10 mouse cellular contexts compared by ENCODE assay signal in genomic region chr6:126583075-126583474, GRCm38 (mm10). TPM values are rescaled to one million over a fixed set of nuclear protein-coding genes. Genes with fewer than 3 reads are reported as not detected.
DNase-seq lines count a peak whose midpoint lies in the region; ATAC-seq lines count a peak whose summit lies in the region.
"Had no signal": no experiment of that assay in that cellular context is flagged by ENCODE, and none has a peak within 500 bp of the region (broad histone marks: within the 10 kb centered on the region; RNA-seq: fewer than 3 reads in every experiment).

No protein-coding gene starts in this region.

- no peak overlapping the region for H3K4me2 ChIP-seq in heart, embryonic 12.5 days
- H3K4me2 ChIP-seq: embryonic facial prominence, embryonic 13.5 days; limb, embryonic 13.5 days had no signal

- H3K27me3 ChIP-seq in heart, embryonic 12.5 days (replicated peaks), result peaks cover 6% of the 10 kb centered on the region; the same call in 1 of the 2 replicates

- DNase-seq in heart, postnatal 36 days, result peak; percentile 21 to 35
- DNase-seq in A20 (ENCODE audit: low read depth, low spot score) (peak; percentile 37), R1 (ENCODE audit: low read depth, low spot score) (peak; percentile 45)
- peak; percentile 44 for DNase-seq in embryo, embryonic 10.5 days (ENCODE audit: low spot score)
- DNase-seq in frontal cortex, adult 2 months (ENCODE audit: extremely low spot score in 1 of 2, low spot score in 1 of 2), result no peak
- DNase-seq in right cerebral cortex, postnatal 4 days, result no peak

- no peak overlapping the region for H3K27ac ChIP-seq in heart, embryonic 12.5 days (ENCODE audit: poor library complexity, severe bottlenecking)
- H3K27ac ChIP-seq: embryonic facial prominence, embryonic 13.5 days; limb, embryonic 13.5 days had no signal

- H3K36me3 ChIP-seq in heart, embryonic 12.5 days, result no peaks in the 10 kb centered on the region
- H3K36me3 ChIP-seq: embryonic facial prominence, embryonic 13.5 days; limb, embryonic 13.5 days had no signal

- intact Hi-C loops in heart, postnatal 36 days (cut with DNase I), result no loop called here

- ATAC-seq in heart, embryonic 12.5 days (ENCODE audit: insufficient number of reproducible peaks, low FRiP score), result no peak
- peak; percentile 48; the same call in 1 of the 2 replicates for ATAC-seq in megakaryocyte progenitor cell, adult 5-6 weeks (replicated peaks; ENCODE audit: poor library complexity)

- no peaks in the 10 kb centered on the region for H3K9me3 ChIP-seq in heart, embryonic 12.5 days (replicated peaks)
- H3K9me3 ChIP-seq: embryonic facial prominence, embryonic 13.5 days; limb, embryonic 13.5 days had no signal

- H3K9ac ChIP-seq in heart, embryonic 12.5 days, result no peak overlapping the region
- H3K9ac ChIP-seq: embryonic facial prominence, embryonic 13.5 days; limb, embryonic 13.5 days had no signal

- H3K4me3 ChIP-seq in heart, embryonic 12.5 days, result no peak overlapping the region
- H3K4me3 ChIP-seq: embryonic facial prominence, embryonic 13.5 days; limb, embryonic 13.5 days had no signal

- H3K4me1 ChIP-seq in heart, embryonic 12.5 days (replicated peaks), result 0 out of 2 replicates have a peak, but pooled peaks cover 4% of the 10 kb centered on the region

- 60% methylated on average over 7 of the region's 7 CpGs for WGBS in heart, embryonic 12.5 days

RNA-seq across cellular contexts. Expression of gene Kcna5, which starts 47.9 kb away (rescaled TPM):
- 10 to 100 TPM; 13.9 to 14.3 TPM for total RNA-seq in heart, postnatal 36 days (2021)
- 7.2 and 9.0 TPM in 2 replicates for polyA plus RNA-seq in heart, embryonic 12.5 days (2016; fragmentation: Nextera tagmentation; extraction: Ambion mirVana)
- not detected in 2 replicates for total RNA-seq in megakaryocyte progenitor cell, adult 5-6 weeks (2015)
- total RNA-seq in megakaryocyte progenitor cell, adult 5-6 weeks (2017), result not detected in 2 replicates
- 5.4 and 6.3 TPM in 2 replicates for polyA plus RNA-seq in frontal cortex, adult 2 months (2012; rRNA removed)

Comparison
In these comparisons a context has a peak if more than half of its experiments do, and no peak if none do; other contexts are left out.
1. DNase-seq: peak in heart, postnatal 36 days (2 of 2), A20 (single experiment), R1 (single experiment) and embryo, embryonic 10.5 days (single experiment); none in frontal cortex, adult 2 months (0 of 2) and right cerebral cortex, postnatal 4 days (single experiment).
2. RNA of gene Kcna5, which starts 47.9 kb away (total RNA-seq): 13.9 to 14.3 TPM in heart, postnatal 36 days; not detected in megakaryocyte progenitor cell, adult 5-6 weeks; every median in the first group is over 10 times any median in the second.